Mouse (Mus musculus): ENCODE results near the gene Ciart.
"Not testable (repeated sequence)": the region's sequence is repeated elsewhere in the genome, so short reads cannot be mapped to it uniquely, and the experiment has no call there.

The Ciart gene

GRCm38 (mm10) chr3:95881979-95882815 lies at the start of gene Ciart:
Gene Ciart (minus strand): TSS chr3:95882251.
- POLR2A ChIA-PET: interaction anchor here (0.6 to 3.3 kb wide), 64 partner anchors 9 to 829 kb away, joined by 3 to 42 read pairs (median 4); partner anchors contain the start of genes BC028528 (in 3 of the 4), Mrps21 (in 3 of the 4), Car14 (in 2 of the 4) and Prpf3 (in 2 of the 4)
- CTCF ChIA-PET: interaction anchor here in 3 of 4 experiments (0.5 to 1.8 kb wide), 10 partner anchors 8 to 339 kb away, joined by 3 to 16 read pairs (median 3); partner anchors contain the start of gene Mrps21 (in 1 of the 3)

- ChIA-PET CTCF (interaction anchor here in 3 of 4 experiments (0.6 to 1.4 kb wide), 4 partner anchors 44 to 299 kb away, joined by 3 to 5 read pairs (median 3); no protein-coding TSS in a partner anchor), POLR2A (interaction anchor here in 2 of 4 experiments (0.7 to 5.8 kb wide), 11 partner anchors 8 to 732 kb away, joined by 3 to 69 read pairs (median 5); partner anchors contain the start of gene Car14 (in 1 of the 2))
Observed at GRCm38 (mm10) chr3:95931471-95931870, 49.4 kb upstream of the Ciart start.

GRCm38 (mm10) chr3:95930471-95930789 lies 48.4 kb upstream of the Ciart start:
- POLR2A ChIA-PET: interaction anchor here in 3 of 4 experiments (0.7 to 5.8 kb wide), 16 partner anchors 9 to 339 kb away, joined by 3 to 69 read pairs (median 5); partner anchors contain the start of genes BC028528 (in 1 of the 3), Bola1 (in 1 of the 3), Car14 (in 1 of the 3) and Ciart (in 1 of the 3)
- CTCF ChIA-PET: interaction anchor here in 3 of 4 experiments (0.5 to 1.8 kb wide), 4 partner anchors 8 to 538 kb away, joined by 3 to 5 read pairs (median 4); no protein-coding TSS in a partner anchor

- POLR2A ChIA-PET: interaction anchor here in 3 of 4 experiments (0.6 to 5.8 kb wide), 12 partner anchors 9 to 652 kb away, joined by 3 to 69 read pairs (median 5); partner anchors contain the start of genes BC028528 (in 1 of the 3), Car14 (in 1 of the 3), Ciart (in 1 of the 3) and Hist2h2bb (in 1 of the 3)
- CTCF ChIA-PET: interaction anchor here in 2 of 4 experiments (1.4 to 1.8 kb wide), 2 partner anchors 9 to 218 kb away, joined by 3 to 4 read pairs; no protein-coding TSS in a partner anchor
Observed at GRCm38 (mm10) chr3:95929581-95930470, 47.8 kb upstream of the Ciart start.

- ChIA-PET CTCF (no interaction called here), POLR2A (interaction anchor here in 2 of 4 experiments (0.8 to 1.6 kb wide), 5 partner anchors 13 to 46 kb away, joined by 3 to 5 read pairs (median 3); no protein-coding TSS in a partner anchor)
Observed at GRCm38 (mm10) chr3:95928658-95929503, 46.8 kb upstream of the Ciart start, which contains the start of gene Anp32e. Gene Anp32e (plus strand): TSS chr3:95929246.

- ChIA-PET POLR2A (interaction anchor here in 2 of 4 experiments (0.8 to 1.6 kb wide), 5 partner anchors 13 to 46 kb away, joined by 3 to 5 read pairs (median 3); no protein-coding TSS in a partner anchor), CTCF (no interaction called here)
Observed at GRCm38 (mm10) chr3:95928261-95928657, 46.2 kb upstream of the Ciart start.

- POLR2A ChIA-PET: interaction anchor here in 3 of 4 experiments (0.5 to 2.7 kb wide), 13 partner anchors 14 to 69 kb away, joined by 3 to 11 read pairs (median 4); partner anchors contain the start of genes Car14 (in 2 of the 3) and Prpf3 (in 1 of the 3)
- CTCF ChIA-PET: interaction anchor here in 1 of 4 experiments (0.6 to 0.7 kb wide), 2 partner anchors 39 to 720 kb away, joined by 3 to 6 read pairs; partner anchors contain the start of gene Itga10
Observed at GRCm38 (mm10) chr3:95925087-95925486, 43.0 kb upstream of the Ciart start.

GRCm38 (mm10) chr3:95924185-95924584 lies 42.1 kb upstream of the Ciart start:
- CTCF ChIA-PET: interaction anchor here in 2 of 4 experiments (0.5 to 0.6 kb wide), 2 partner anchors 592 to 721 kb away, joined by 3 read pairs; partner anchors contain the start of gene Itga10 (in 1 of the 2)
- POLR2A ChIA-PET: interaction anchor here in 3 of 4 experiments (0.5 to 1.7 kb wide), 6 partner anchors 8 to 68 kb away, joined by 3 to 8 read pairs (median 4); partner anchors contain the start of gene Prpf3 (in 1 of the 3)

GRCm38 (mm10) chr3:95923429-95923828 lies 41.4 kb upstream of the Ciart start:
- POLR2A ChIA-PET, CTCF ChIA-PET: not testable (repeated sequence)

- ChIA-PET CTCF (interaction anchor here in 2 of 4 experiments (0.8 to 1.4 kb wide), 4 partner anchors 10 to 19 kb away, joined by 3 to 6 read pairs (median 4); no protein-coding TSS in a partner anchor), POLR2A (interaction anchor here in 3 of 4 experiments (0.6 to 2.3 kb wide), 11 partner anchors 10 to 230 kb away, joined by 3 to 7 read pairs (median 3); partner anchors contain the start of genes Ciart (in 1 of the 3) and Mrps21 (in 1 of the 3))
Observed at GRCm38 (mm10) chr3:95920532-95920931, 38.5 kb upstream of the Ciart start.

GRCm38 (mm10) chr3:95916760-95917159 lies 34.7 kb upstream of the Ciart start:
- ChIA-PET CTCF (interaction anchor here in 3 of 4 experiments (0.5 to 2.7 kb wide), 5 partner anchors 10 to 1670 kb away, joined by 3 to 9 read pairs (median 5); no protein-coding TSS in a partner anchor), POLR2A (interaction anchor here in 3 of 4 experiments (0.5 to 2.3 kb wide), 7 partner anchors 9 to 39 kb away, joined by 3 to 11 read pairs (median 4); no protein-coding TSS in a partner anchor)

- POLR2A ChIA-PET: interaction anchor here in 1 of 4 experiments (1.2 kb wide), 1 partner anchor 50 kb away, joined by 8 read pairs; no protein-coding TSS in a partner anchor
- CTCF ChIA-PET: interaction anchor here in 2 of 4 experiments (1.2 to 2.7 kb wide), 2 partner anchors 8 to 23 kb away, joined by 3 to 9 read pairs; no protein-coding TSS in a partner anchor
Observed at GRCm38 (mm10) chr3:95914706-95915105, 32.7 kb upstream of the Ciart start.

- CTCF ChIA-PET: interaction anchor here in 3 of 4 experiments (0.5 to 3.1 kb wide), 10 partner anchors 8 to 82 kb away, joined by 3 to 16 read pairs (median 6); partner anchors contain the start of gene Ciart (in 2 of the 3)
- POLR2A ChIA-PET: interaction anchor here in 2 of 4 experiments (0.6 to 2.7 kb wide), 14 partner anchors 10 to 69 kb away, joined by 3 to 9 read pairs (median 3); partner anchors contain the start of genes Anp32e (in 1 of the 2), Ciart (in 1 of the 2), Mrps21 (in 1 of the 2) and Prpf3 (in 1 of the 2)
Observed at GRCm38 (mm10) chr3:95907613-95908012, 25.6 kb upstream of the Ciart start.

GRCm38 (mm10) chr3:95906860-95907259 lies 24.8 kb upstream of the Ciart start:
- ChIA-PET CTCF (interaction anchor here in 3 of 4 experiments (0.6 to 3.1 kb wide), 18 partner anchors 9 to 596 kb away, joined by 3 to 16 read pairs (median 6); partner anchors contain the start of genes Ciart (in 2 of the 3) and BC028528 (in 1 of the 3)), POLR2A (interaction anchor here in 3 of 4 experiments (0.7 to 2.7 kb wide), 19 partner anchors 10 to 281 kb away, joined by 3 to 19 read pairs (median 4); partner anchors contain the start of genes Prpf3 (in 2 of the 3), Anp32e (in 1 of the 3), Ciart (in 1 of the 3) and Ensa (in 1 of the 3))

- ChIA-PET POLR2A (interaction anchor here in 3 of 4 experiments (0.6 to 2.7 kb wide), 37 partner anchors 9 to 731 kb away, joined by 3 to 19 read pairs (median 4); partner anchors contain the start of genes Ciart (in 3 of the 3), Mrps21 (in 3 of the 3), Prpf3 (in 3 of the 3) and BC028528 (in 2 of the 3)), CTCF (interaction anchor here (0.6 to 3.1 kb wide), 41 partner anchors 10 to 595 kb away, joined by 3 to 16 read pairs (median 4); partner anchors contain the start of genes BC028528 (in 2 of the 4), Mrps21 (in 2 of the 4), Ciart (in 1 of the 4) and Golph3l (in 1 of the 4))
Observed at GRCm38 (mm10) chr3:95905940-95906492, 24.0 kb upstream of the Ciart start.

All from embryonic stem cell, embryonic (primary cell).